Mouse (Mus musculus) ES-E14 (cell line): ENCODE data around the gene Car1.

Experiments
- HCFC1 ChIP-seq: IDR thresholded peaks from 2 replicates; pipeline ENCODE4 v1.6.1; 2012; ENCODE audit warnings: low read length, inconsistent platforms, borderline replicate concordance; ENCODE audit not compliant: insufficient read depth
- ZC3H11A ChIP-seq: IDR thresholded peaks from 2 replicates; pipeline ENCODE4 v1.6.1; 2012; ENCODE audit warnings: low read depth, mild to moderate bottlenecking, inconsistent platforms, low read length, borderline replicate concordance

DNA sequence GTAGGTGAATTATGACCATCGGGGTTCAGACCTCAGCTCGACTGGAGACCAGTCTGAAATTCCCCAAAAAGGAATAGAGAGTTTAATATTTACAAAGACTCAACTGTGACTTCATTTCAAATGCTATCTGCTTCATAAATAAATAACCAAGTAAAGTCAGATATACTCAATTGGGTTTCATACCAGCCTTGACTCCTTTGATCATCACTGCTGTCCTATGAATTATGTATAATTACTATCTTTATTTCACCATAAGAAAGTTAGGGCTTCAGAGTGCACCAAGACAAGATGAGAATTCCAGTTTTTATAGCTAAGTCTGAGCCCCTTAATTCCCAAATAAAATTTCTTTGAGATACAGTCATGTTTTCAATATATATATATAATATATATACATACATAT is 69.9 kb downstream of the Car1 start:
- TF ChIP-seq ZC3H11A = no peak
- no peak for TF ChIP-seq HCFC1
